Mouse (Mus musculus) lung, adult 2 months (tissue): ENCODE data around the gene Slc16a4.

ENCODE experiments used
- CTCF ChIP-seq: fragments of 200-500 bp; IDR thresholded peaks from 2 replicates; pipeline ENCODE4 v1.5.1; 2011; ENCODE audit warnings: mild to moderate bottlenecking, low read length, control low read depth; ENCODE audit not compliant: insufficient read depth
- POLR2A ChIP-seq: fragments of 200-500 bp; IDR thresholded peaks from 2 replicates; pipeline ENCODE4 v1.6.1; 2011; ENCODE audit warnings: low read depth, mild to moderate bottlenecking, control low read depth, low read length, borderline replicate concordance; ENCODE audit errors: extremely low read depth

DNA sequence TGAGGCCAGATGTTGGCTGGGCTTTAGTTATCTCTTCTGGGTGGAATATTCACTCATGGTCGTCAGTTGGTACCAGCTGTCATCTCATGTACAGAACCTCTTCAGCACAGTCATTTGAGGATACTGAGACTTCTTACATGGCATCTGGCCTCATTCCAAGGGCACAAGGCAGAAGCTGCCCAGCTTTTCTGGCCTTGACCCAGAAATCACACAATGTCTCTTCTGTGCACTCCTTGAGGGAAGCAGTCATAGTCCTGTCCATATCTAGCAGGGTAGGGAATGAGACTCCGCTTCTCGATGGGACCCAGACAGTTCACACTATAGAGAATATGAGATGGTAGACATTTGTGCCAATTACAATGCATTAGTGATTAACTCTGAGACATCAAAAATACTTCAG lies 58.0 kb downstream of the Slc16a4 start:
- TF ChIP-seq POLR2A (no peak), CTCF (no peak)
